8 mouse cellular contexts compared by ENCODE assay signal in the genomic region with DNA sequence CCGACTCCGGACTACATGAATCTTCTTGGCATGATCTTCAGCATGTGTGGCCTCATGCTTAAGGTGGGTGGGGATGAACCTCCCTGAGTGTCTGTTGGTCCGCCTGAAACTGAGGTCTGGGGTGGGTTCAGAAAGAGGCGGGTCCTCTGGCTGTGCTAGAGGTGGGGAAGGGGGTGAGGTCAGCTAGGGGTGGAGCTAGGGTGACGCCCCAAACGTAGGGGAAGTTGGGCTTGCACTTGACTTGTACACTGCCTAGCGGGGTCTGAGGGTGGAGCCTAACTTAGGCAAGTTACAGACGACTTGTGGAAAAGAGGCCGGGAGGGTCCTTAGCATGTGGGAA. TPM values are rescaled to one million over a fixed set of nuclear protein-coding genes. Genes with fewer than 3 reads are reported as not detected.
A peak's percentile ranks its signal among the peaks of the same experiment; 100 is the strongest.
DNase-seq lines count a peak whose midpoint lies in the region; ATAC-seq and TF ChIP-seq lines count a peak whose summit lies in the region.

Wdr83 (minus strand) TSS at position 91 of the 340 bp plus-strand sequence.

- H3K27ac ChIP-seq in layer of hippocampus, adult 2 months, result peak within 1 kb of the TSS; percentile 95
- peak within 1 kb of the TSS; percentile 81 for H3K27ac ChIP-seq in intestine, postnatal 0 days (ENCODE audit: low read depth, low read length)
- peak within 1 kb of the TSS; percentile 82 for H3K27ac ChIP-seq in liver, embryonic 13.5 days

- ATAC-seq in granulocyte monocyte progenitor cell, adult 5-6 weeks (replicated peaks; ENCODE audit: poor library complexity, severe bottlenecking), result peak; percentile 63
- no peak for ATAC-seq in intestine, postnatal 0 days
- peak; percentile 76 for ATAC-seq in liver, embryonic 13.5 days (ENCODE audit: low read depth)

- no peak for TF ChIP-seq CTCF in layer of hippocampus, adult 2 months (conservative IDR thresholded peaks at IDR 0.05)
- TF ChIP-seq CTCF in intestine, postnatal 0 days (IDR thresholded peaks at IDR 0.05; ENCODE audit: low read depth), result no peak

- H3K9me3 ChIP-seq in intestine, postnatal 0 days (ENCODE audit: control insufficient read depth), result no peaks in the 10 kb centered on the region
- H3K9me3 ChIP-seq in liver, embryonic 13.5 days (replicated peaks), result no peaks in the 10 kb centered on the region

- peak within 1 kb of the TSS; percentile 86 for H3K9ac ChIP-seq in intestine, postnatal 0 days (ENCODE audit: low read depth, low read length)
- peak within 1 kb of the TSS; percentile 95 for H3K9ac ChIP-seq in liver, embryonic 13.5 days

- no peak for DNase-seq in layer of hippocampus, adult 2 months (ENCODE audit: low spot score in 2 of 2)
- DNase-seq in layer of hippocampus, adult 11-12 months (ENCODE audit: low spot score), result no peak
- DNase-seq in embryo, embryonic 10.5 days (ENCODE audit: low spot score), result peak; percentile 72
- DNase-seq in liver, embryonic 13.5 days, result peak; percentile 75
- peak; percentile 40 to 70 for DNase-seq in natural killer cell, adult 2 months (ENCODE audit: low spot score in 2 of 2)
- no peak for DNase-seq in cerebellum, adult 18-20 months

- peaks cover 7% of the 10 kb centered on the region for H3K4me1 ChIP-seq in intestine, postnatal 0 days (replicated peaks; ENCODE audit: control insufficient read depth, insufficient read depth, low read length)
- peaks cover 73% of the 10 kb centered on the region for H3K4me1 ChIP-seq in liver, embryonic 13.5 days (replicated peaks)

- peak within 1 kb of the TSS; percentile 94 for H3K4me3 ChIP-seq in layer of hippocampus, adult 2 months
- H3K4me3 ChIP-seq in intestine, postnatal 0 days (ENCODE audit: low read depth, low read length), result peak within 1 kb of the TSS; percentile 89
- peak within 1 kb of the TSS; percentile 92 for H3K4me3 ChIP-seq in liver, embryonic 13.5 days (replicated peaks)

- peaks cover 24% of the 10 kb centered on the region for H3K36me3 ChIP-seq in intestine, postnatal 0 days (ENCODE audit: control insufficient read depth, insufficient read depth)
- H3K36me3 ChIP-seq in liver, embryonic 13.5 days, result peaks cover 35% of the 10 kb centered on the region

- peak within 1 kb of the TSS; percentile 98 for H3K4me2 ChIP-seq in intestine, postnatal 0 days (replicated peaks; ENCODE audit: low read depth)
- peak within 1 kb of the TSS; percentile 95 for H3K4me2 ChIP-seq in liver, embryonic 13.5 days

- 0% methylated on average over 9 of the region's 9 CpGs for WGBS in intestine, postnatal 0 days
- WGBS in liver, embryonic 13.5 days (ENCODE audit: insufficient replicate concordance), result 0% methylated on average over 9 of the region's 9 CpGs

- no peaks in the 10 kb centered on the region for H3K27me3 ChIP-seq in intestine, postnatal 0 days (replicated peaks; ENCODE audit: control insufficient read depth, insufficient read depth, low read length)
- no peaks in the 10 kb centered on the region for H3K27me3 ChIP-seq in liver, embryonic 13.5 days

RNA-seq across cellular contexts. Expression of gene Wdr83, which starts in this region (rescaled TPM):
- total RNA-seq in layer of hippocampus, adult 2 months (2021), result 10 to 100 TPM; 26.7 to 29.0 TPM
- 56.2 and 81.8 TPM in 2 replicates for total RNA-seq in granulocyte monocyte progenitor cell, adult 5-6 weeks (2014; fragmentation: Nextera tagmentation)
- total RNA-seq in granulocyte monocyte progenitor cell, adult 5-6 weeks (2017), result 23.3 and 32.8 TPM in 2 replicates
- 23.0 and 25.5 TPM in 2 replicates for polyA plus RNA-seq in intestine, postnatal 0 days (2015; fragmentation: Nextera tagmentation; extraction: Ambion mirVana)
- polyA plus RNA-seq in liver, embryonic 13.5 days (2015; fragmentation: Nextera tagmentation; extraction: Ambion mirVana), result 26.5 and 28.1 TPM in 2 replicates

Comparison
In these comparisons a context has a peak if more than half of its experiments do, and no peak if none do; other contexts are left out.
1. DNase-seq: peak in embryo, embryonic 10.5 days (single experiment), liver, embryonic 13.5 days (single experiment) and natural killer cell, adult 2 months (2 of 2); none in layer of hippocampus, adult 2 months (0 of 2), layer of hippocampus, adult 11-12 months (single experiment) and cerebellum, adult 18-20 months (0 of 2).
2. Peak in every context shown above with its lines, with median percentiles within 50 percentile points of each other: H3K27ac ChIP-seq and H3K4me3 ChIP-seq.